Mouse (Mus musculus) C2C12 (cell line): ENCODE results near the gene Lrrc2. TPM values are rescaled to one million over a fixed set of nuclear protein-coding genes. Genes with fewer than 3 reads are reported as not detected.

Source experiments
- H3K27me3 ChIP-seq: one replicate; pipeline ENCODE4 v1.6.1; 2011; ENCODE audit not compliant: control insufficient read depth, insufficient read depth, insufficient read length
- H3K36me3 ChIP-seq: one replicate; pipeline ENCODE4 v1.6.1; 2011; ENCODE audit not compliant: control insufficient read depth, insufficient read depth
- H3K4me3 ChIP-seq: one replicate; pipeline ENCODE4 v1.5.1; 2011; ENCODE audit warnings: mild to moderate bottlenecking, control low read depth; ENCODE audit not compliant: poor library complexity, insufficient read depth, severe bottlenecking
- H3K79me2 ChIP-seq: one replicate; pipeline ENCODE4 v1.6.1; 2011; ENCODE audit not compliant: control insufficient read depth, insufficient read depth
- H3K79me3 ChIP-seq: one replicate; pipeline ENCODE4 v1.6.1; 2011; ENCODE audit warnings: low read depth, control low read depth
- H3ac ChIP-seq: one replicate; pipeline ENCODE3; 2011; ENCODE audit warnings: low read depth; ENCODE audit not compliant: control insufficient read depth, insufficient read length
- CEBPB ChIP-seq: IDR thresholded peaks from one replicate; pipeline ENCODE4 v1.6.1; 2011; ENCODE audit warnings: low read depth, mild to moderate bottlenecking, control low read depth, moderate library complexity
- CTCF ChIP-seq: IDR thresholded peaks from one replicate; pipeline ENCODE4 v1.5.1; 2011; ENCODE audit not compliant: control insufficient read depth, insufficient read depth, insufficient read length
- FOSL1 ChIP-seq: IDR thresholded peaks from one replicate; pipeline ENCODE4 v1.8.0; 2011; ENCODE audit warnings: mild to moderate bottlenecking, low read length; ENCODE audit not compliant: poor library complexity, insufficient read depth, severe bottlenecking
- MAX ChIP-seq: IDR thresholded peaks from one replicate; pipeline ENCODE4 v1.6.1; 2011; ENCODE audit warnings: mild to moderate bottlenecking, control low read depth
- MYOD1 ChIP-seq: IDR thresholded peaks from one replicate; pipeline ENCODE4 v1.6.1; 2011; ENCODE audit warnings: low read depth; ENCODE audit not compliant: control insufficient read depth, insufficient read length
- MYOG ChIP-seq: IDR thresholded peaks from one replicate; pipeline ENCODE4 v1.6.1; 2011; ENCODE audit not compliant: control insufficient read depth, insufficient read length; ENCODE audit errors: extremely low read depth
- USF1 ChIP-seq: IDR thresholded peaks from one replicate; pipeline ENCODE4 v1.6.1; 2011; ENCODE audit warnings: low read depth, mild to moderate bottlenecking, control low read depth, moderate library complexity
- polyA plus RNA-seq: library from polyadenylated mRNA; unstranded; fragments of >200 nt; fragmentation: generic; extraction: Trizol; gene quantifications from one replicate; pipeline ENCODE4 v1.2.1, GENCODE M21; 2012; ENCODE audit warnings: missing spikeins

Gene Lrrc2
- polyA plus RNA-seq, 1 experiment: 0.01 TPM

- Histone ChIP-seq H3K4me3 (no peak overlapping the region), H3ac (no peak overlapping the region), H3K79me3 (no peaks in the 10 kb centered on the region), H3K27me3 (peaks cover 4% of the 10 kb centered on the region), H3K36me3 (no peaks in the 10 kb centered on the region), H3K79me2 (no peaks in the 10 kb centered on the region)
- TF ChIP-seq CTCF: no peak
- no peak for TF ChIP-seq MYOD1
These were observed 34.2 kb downstream of the Lrrc2 start for GRCm38 (mm10) chr9:110985541-110985940.

- TF ChIP-seq MYOD1 (no peak), CEBPB (no peak), CTCF (no peak), FOSL1 (no peak), MAX (no peak), USF1 (no peak), MYOG (no peak)
- H3K4me3 ChIP-seq: no peak overlapping the region
- peaks cover 4% of the 10 kb centered on the region for H3K27me3 ChIP-seq
- no peaks in the 10 kb centered on the region for H3K79me2 ChIP-seq
- no peaks in the 10 kb centered on the region for H3K79me3 ChIP-seq
- no peaks in the 10 kb centered on the region for H3K36me3 ChIP-seq
- no peak overlapping the region for H3ac ChIP-seq
These were observed 34.6 kb downstream of the Lrrc2 start for GRCm38 (mm10) chr9:110985951-110986350.

- TF ChIP-seq MYOG (no peak), CTCF (no peak), FOSL1 (no peak), MYOD1 (no peak), USF1 (no peak), CEBPB (no peak), MAX (no peak)
- Histone ChIP-seq H3K79me3 (no peaks in the 10 kb centered on the region), H3K79me2 (no peaks in the 10 kb centered on the region)
These were observed 36.0 kb downstream of the Lrrc2 start for GRCm38 (mm10) chr9:110987331-110987730.

GRCm38 (mm10) chr9:110988078-110988477 is 36.7 kb downstream of the Lrrc2 start:
- H3K4me3 ChIP-seq: no peak overlapping the region
- no peaks in the 10 kb centered on the region for H3K36me3 ChIP-seq
- H3K27me3 ChIP-seq: peaks cover 8% of the 10 kb centered on the region
- TF ChIP-seq USF1 (no peak), CEBPB (no peak), FOSL1 (no peak), MYOG (no peak), CTCF (no peak), MYOD1 (no peak), MAX (no peak)
- no peak overlapping the region for H3ac ChIP-seq
- no peaks in the 10 kb centered on the region for H3K79me2 ChIP-seq
- no peaks in the 10 kb centered on the region for H3K79me3 ChIP-seq

More at GRCm38 (mm10) chr9:110987331-110987730, 36.0 kb downstream of the Lrrc2 start:
- Histone ChIP-seq H3K36me3 (no peaks in the 10 kb centered on the region), H3K27me3 (peaks cover 8% of the 10 kb centered on the region), H3ac (no peak overlapping the region), H3K4me3 (no peak overlapping the region)

GRCm38 (mm10) chr9:110989141-110989540 is 37.8 kb downstream of the Lrrc2 start:
- no peak overlapping the region for H3ac ChIP-seq
- no peaks in the 10 kb centered on the region for H3K79me3 ChIP-seq
- no peaks in the 10 kb centered on the region for H3K79me2 ChIP-seq
- peaks cover 8% of the 10 kb centered on the region for H3K27me3 ChIP-seq
- no peak for TF ChIP-seq USF1
- TF ChIP-seq FOSL1: no peak
- TF ChIP-seq CTCF: no peak
- no peak for TF ChIP-seq CEBPB
- TF ChIP-seq MYOG: no peak
- TF ChIP-seq MYOD1: no peak
- no peak for TF ChIP-seq MAX
- no peak overlapping the region for H3K4me3 ChIP-seq
- no peaks in the 10 kb centered on the region for H3K36me3 ChIP-seq

GRCm38 (mm10) chr9:110989543-110989942 is 38.2 kb downstream of the Lrrc2 start:
- Histone ChIP-seq H3K27me3 (peaks cover 8% of the 10 kb centered on the region), H3ac (no peak overlapping the region), H3K79me2 (no peaks in the 10 kb centered on the region), H3K4me3 (no peak overlapping the region), H3K36me3 (no peaks in the 10 kb centered on the region), H3K79me3 (no peaks in the 10 kb centered on the region)
- TF ChIP-seq MAX (no peak), CTCF (no peak), USF1 (no peak), MYOG (no peak), MYOD1 (no peak), CEBPB (no peak), FOSL1 (no peak)
